Mouse (Mus musculus) limb, embryonic 10.5 days (tissue): ENCODE results near the gene 1700057G04Rik. TPM values are rescaled to one million over a fixed set of nuclear protein-coding genes. Genes with fewer than 3 reads are reported as not detected.

Experiments used
- DNase-seq: peaks from one replicate; pipeline ENCODE4 v3.0.0-alpha.2; 2017; ENCODE audit warnings: low spot score
- H3K27ac ChIP-seq: fragments of 300-500 bp; sonication (generic); 2 replicates; pipeline ENCODE4 v1.5.1; 2016; ENCODE audit warnings: mild to moderate bottlenecking
- H3K27me3 ChIP-seq: fragments of 300-500 bp; sonication (generic); 2 replicates; pipeline ENCODE4 v1.6.1; 2016; ENCODE audit warnings: low read depth, mild to moderate bottlenecking; ENCODE audit not compliant: poor library complexity, severe bottlenecking
- H3K36me3 ChIP-seq: fragments of 300-500 bp; sonication (generic); 2 replicates; pipeline ENCODE4 v1.6.1; 2016; ENCODE audit warnings: mild to moderate bottlenecking, moderate library complexity
- H3K4me1 ChIP-seq: fragments of 300-500 bp; sonication (generic); 2 replicates; pipeline ENCODE4 v1.6.1; 2016
- H3K4me3 ChIP-seq: fragments of 300-500 bp; sonication (generic); 2 replicates; pipeline ENCODE4 v1.5.1; 2016; ENCODE audit warnings: mild to moderate bottlenecking, moderate library complexity
- H3K9me3 ChIP-seq: fragments of 300-500 bp; sonication (generic); replicated peaks from 2 replicates; pipeline ENCODE4 v1.6.1; 2016; ENCODE audit warnings: mild to moderate bottlenecking
- WGBS: fragments of 180-500 bp; shearing (Covaris S2); methylation state at CpG from one replicate; pipeline ENCODE4 v1.1.7; 2016; 5-methylcytosine and 5-hydroxymethylcytosine counted together
- polyA plus RNA-seq: library from polyadenylated mRNA; unstranded; fragments of >200 nt; fragmentation: Nextera tagmentation; extraction: Ambion mirVana; gene quantifications from 2 replicates; pipeline ENCODE4 v1.2.1, GENCODE M21; 2016

The 1700057G04Rik gene
- polyA plus RNA-seq, 1 experiment from 2014 or later: not detected

DNA sequence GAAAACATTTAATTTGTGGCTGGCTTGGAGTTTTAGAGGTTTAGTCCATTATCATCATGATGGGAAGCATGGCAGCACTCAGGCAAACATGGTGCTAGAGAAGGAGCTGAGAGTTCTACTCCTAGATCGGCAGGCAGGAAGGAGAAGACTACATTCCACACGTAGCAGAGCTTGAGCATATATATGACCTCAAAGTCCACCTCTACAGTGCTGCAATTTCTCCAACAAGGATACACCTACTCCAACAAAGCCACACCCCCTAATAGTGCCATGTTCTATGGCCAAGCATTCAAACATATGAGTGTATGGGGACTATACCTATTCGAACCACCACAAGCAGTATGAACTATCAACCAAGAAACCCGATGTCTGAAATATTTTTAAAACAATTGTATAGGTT is 22.2 kb downstream of the 1700057G04Rik start:
- whole genome bisulfite sequencing: 94% methylated on average over 4 of the region's 4 CpGs
- Histone ChIP-seq H3K9me3 (no peaks in the 10 kb centered on the region), H3K4me1 (no peaks in the 10 kb centered on the region)

DNA sequence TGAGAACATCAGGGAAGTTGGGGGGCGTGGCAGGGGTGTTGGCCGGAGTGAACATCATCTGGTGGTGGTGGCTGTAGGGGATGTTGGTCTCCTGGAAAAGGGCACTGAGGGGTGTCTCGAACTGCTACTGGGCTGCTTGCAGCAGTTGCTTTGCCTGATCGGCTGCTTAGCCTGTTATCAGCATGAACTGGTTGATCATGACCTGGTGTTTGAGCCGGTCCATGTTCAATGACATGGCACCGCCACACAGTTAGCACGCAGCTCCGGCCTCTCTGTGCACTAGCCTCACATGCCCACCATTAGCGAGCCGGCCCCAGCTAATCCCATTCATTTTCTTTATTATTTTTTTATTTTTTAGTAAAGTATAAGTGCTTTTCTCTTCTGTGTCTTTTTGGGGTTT is 25.7 kb downstream of the 1700057G04Rik start:
- Histone ChIP-seq H3K27ac (no peak overlapping the region), H3K4me3 (no peak overlapping the region), H3K27me3 (no peaks in the 10 kb centered on the region), H3K4me1 (no peaks in the 10 kb centered on the region), H3K9me3 (no peaks in the 10 kb centered on the region), H3K36me3 (no peaks in the 10 kb centered on the region)
- WGBS: 95% methylated on average over 10 of the region's 10 CpGs
- no peak for DNase-seq

More for the DNA sequence above, 22.2 kb downstream of the 1700057G04Rik start:
- no peak for DNase-seq
- Histone ChIP-seq H3K4me3 (no peak overlapping the region), H3K27me3 (no peaks in the 10 kb centered on the region), H3K27ac (no peak overlapping the region), H3K36me3 (no peaks in the 10 kb centered on the region)

DNA sequence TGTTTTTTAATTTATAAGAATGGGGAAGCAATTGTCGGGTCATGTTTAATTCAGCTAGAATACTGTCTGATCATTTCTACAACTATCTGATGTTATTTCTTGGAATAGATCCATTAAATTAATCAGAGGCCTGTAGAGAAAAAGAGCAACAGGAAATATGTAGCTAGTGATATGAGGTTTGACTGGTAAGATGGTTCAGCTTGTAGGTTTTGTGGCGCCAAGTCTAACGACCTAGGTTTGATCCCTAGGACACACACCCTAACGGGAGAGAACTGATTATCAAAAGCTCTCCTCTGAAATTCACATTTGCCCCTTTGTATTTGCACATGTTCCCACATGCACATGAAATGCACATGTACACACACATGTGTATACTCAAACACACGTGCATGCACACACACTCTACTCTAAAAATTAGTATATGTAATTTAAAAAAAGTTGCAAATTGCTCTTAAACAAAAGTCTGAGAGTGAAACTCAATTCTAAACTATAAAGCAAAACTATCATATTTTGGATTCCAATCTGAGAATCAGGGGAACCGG is 26.2 kb downstream of the 1700057G04Rik start:
- 92% methylated on average over 6 of the region's 6 CpGs for WGBS
- H3K9me3 ChIP-seq: no peaks in the 10 kb centered on the region
- H3K27me3 ChIP-seq: no peaks in the 10 kb centered on the region
- no peaks in the 10 kb centered on the region for H3K4me1 ChIP-seq
- no peak overlapping the region for H3K4me3 ChIP-seq
- H3K27ac ChIP-seq: no peak overlapping the region
- H3K36me3 ChIP-seq: no peaks in the 10 kb centered on the region
- no peak for DNase-seq

- Histone ChIP-seq H3K36me3 (no peaks in the 10 kb centered on the region), H3K27me3 (no peaks in the 10 kb centered on the region), H3K4me3 (no peak overlapping the region), H3K4me1 (no peaks in the 10 kb centered on the region), H3K9me3 (no peaks in the 10 kb centered on the region), H3K27ac (no peak overlapping the region)
- 96% methylated on average over 1 of the region's 1 CpGs for WGBS
- no peak for DNase-seq
Measured at GRCm38 (mm10) chr9:92337063-92337462, 27.9 kb downstream of the 1700057G04Rik start.

- H3K4me1 ChIP-seq: no peaks in the 10 kb centered on the region
- DNase-seq: no peak
- 94% methylated on average over 3 of the region's 3 CpGs for WGBS
- H3K27ac ChIP-seq: no peak overlapping the region
- H3K27me3 ChIP-seq: no peaks in the 10 kb centered on the region
- no peak overlapping the region for H3K4me3 ChIP-seq
- H3K9me3 ChIP-seq: no peaks in the 10 kb centered on the region
- no peaks in the 10 kb centered on the region for H3K36me3 ChIP-seq
Measured at GRCm38 (mm10) chr9:92337661-92338060, 28.5 kb downstream of the 1700057G04Rik start.

GRCm38 (mm10) chr9:92338954-92339353 is 29.8 kb downstream of the 1700057G04Rik start:
- DNase-seq: no peak
- Histone ChIP-seq H3K9me3 (no peaks in the 10 kb centered on the region), H3K4me1 (no peaks in the 10 kb centered on the region), H3K4me3 (no peak overlapping the region), H3K36me3 (no peaks in the 10 kb centered on the region), H3K27me3 (no peaks in the 10 kb centered on the region), H3K27ac (no peak overlapping the region)
- WGBS: 85% methylated on average over 1 of the region's 1 CpGs

DNA sequence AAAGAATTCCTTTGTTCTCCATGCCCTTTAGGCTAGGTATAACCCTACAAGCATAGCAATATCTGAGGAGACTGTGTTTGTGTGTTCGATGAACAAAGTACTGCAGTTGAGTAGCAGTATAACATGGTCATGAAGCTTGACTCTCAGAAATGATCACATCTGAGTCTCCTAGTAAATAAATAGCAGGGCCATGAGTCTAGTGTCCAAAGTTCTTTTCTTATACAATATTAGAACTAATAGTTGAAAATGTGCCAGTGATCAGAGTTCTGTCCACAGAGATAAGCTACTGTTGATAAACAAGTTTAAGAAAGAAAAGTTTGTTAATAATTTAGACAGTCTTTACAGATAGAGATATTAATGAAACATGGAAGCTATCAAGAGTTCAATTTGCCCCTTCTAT is 42.7 kb downstream of the 1700057G04Rik start:
- H3K4me3 ChIP-seq: no peak overlapping the region
- H3K9me3 ChIP-seq: no peaks in the 10 kb centered on the region
- H3K27ac ChIP-seq: no peak overlapping the region
- no peaks in the 10 kb centered on the region for H3K36me3 ChIP-seq
- no peak for DNase-seq
- no peaks in the 10 kb centered on the region for H3K4me1 ChIP-seq
- H3K27me3 ChIP-seq: no peaks in the 10 kb centered on the region
- WGBS: 98% methylated on average over 1 of the region's 1 CpGs

GRCm38 (mm10) chr9:92353306-92353705 is 44.1 kb downstream of the 1700057G04Rik start:
- DNase-seq: no peak
- Histone ChIP-seq H3K27ac (no peak overlapping the region), H3K36me3 (no peaks in the 10 kb centered on the region), H3K4me3 (no peak overlapping the region), H3K4me1 (no peaks in the 10 kb centered on the region), H3K27me3 (no peaks in the 10 kb centered on the region), H3K9me3 (no peaks in the 10 kb centered on the region)
- WGBS: 86% methylated on average over 3 of the region's 3 CpGs

DNA sequence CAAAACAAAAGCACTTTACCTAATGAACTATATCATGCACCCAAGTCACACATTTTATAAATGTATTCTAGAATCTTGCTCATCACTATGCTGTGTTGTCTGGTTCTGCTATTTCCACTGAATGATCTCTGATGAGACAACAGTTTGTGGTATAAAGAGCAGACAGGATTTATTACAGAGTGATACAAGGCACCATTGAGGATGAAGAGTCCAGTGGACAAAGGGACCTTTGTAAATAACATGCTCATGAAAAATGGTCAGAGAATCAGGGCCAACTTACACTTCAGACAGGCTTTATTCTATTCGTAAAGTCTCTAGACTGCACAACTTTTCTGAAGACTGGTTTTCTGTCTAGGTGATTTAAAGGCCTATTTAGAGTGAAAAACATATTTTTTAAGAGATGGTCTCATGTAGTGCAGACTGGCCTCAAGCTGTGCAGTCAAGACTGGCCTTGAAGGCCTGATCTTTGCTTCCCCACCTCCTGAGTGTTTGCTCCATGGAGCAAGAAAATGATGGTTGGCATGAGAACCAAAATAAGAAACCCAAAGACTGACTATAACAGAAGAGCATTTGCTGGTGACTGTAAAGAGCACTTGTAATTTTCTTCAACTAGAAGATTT is 51.6 kb downstream of the 1700057G04Rik start:
- Histone ChIP-seq H3K36me3 (no peaks in the 10 kb centered on the region), H3K27me3 (no peaks in the 10 kb centered on the region), H3K9me3 (no peaks in the 10 kb centered on the region), H3K27ac (no peak overlapping the region), H3K4me3 (no peak overlapping the region), H3K4me1 (no peaks in the 10 kb centered on the region)
- WGBS: 89% methylated on average over 1 of the region's 1 CpGs
- DNase-seq: no peak

GRCm38 (mm10) chr9:92363478-92363877 is 54.3 kb downstream of the 1700057G04Rik start:
- H3K27me3 ChIP-seq: no peaks in the 10 kb centered on the region
- no peaks in the 10 kb centered on the region for H3K9me3 ChIP-seq
- WGBS: 83% methylated on average over 2 of the region's 2 CpGs
- H3K27ac ChIP-seq: no peak overlapping the region
- H3K4me1 ChIP-seq: no peaks in the 10 kb centered on the region
- DNase-seq: no peak
- no peaks in the 10 kb centered on the region for H3K36me3 ChIP-seq
- H3K4me3 ChIP-seq: no peak overlapping the region

DNA sequence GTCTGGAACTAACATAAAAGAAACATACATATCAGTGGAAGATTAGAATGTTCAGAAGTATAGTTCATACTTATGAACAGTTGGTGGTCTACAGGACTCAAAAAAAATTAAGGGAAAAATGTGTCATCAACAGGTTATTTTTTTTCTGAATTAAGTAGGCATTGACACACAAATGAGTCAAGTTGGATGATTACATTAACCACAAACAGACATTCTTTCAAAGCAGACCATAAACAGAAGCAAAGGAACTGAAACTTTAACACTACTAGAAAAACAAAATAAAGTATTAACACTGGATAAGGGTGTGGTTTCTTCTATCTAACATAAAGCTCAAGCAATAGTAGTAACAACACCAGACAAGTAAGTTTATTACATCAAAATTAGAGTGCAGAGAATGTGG is 59.7 kb downstream of the 1700057G04Rik start:
- no peak for DNase-seq
- H3K27ac ChIP-seq: no peak overlapping the region
- no peaks in the 10 kb centered on the region for H3K27me3 ChIP-seq
- H3K4me3 ChIP-seq: no peak overlapping the region
- H3K9me3 ChIP-seq: no peaks in the 10 kb centered on the region
- H3K4me1 ChIP-seq: peaks cover 9% of the 10 kb centered on the region; the same call in 1 of the 2 replicates
- H3K36me3 ChIP-seq: no peaks in the 10 kb centered on the region

GRCm38 (mm10) chr9:92373896-92374295 is 64.7 kb downstream of the 1700057G04Rik start:
- H3K36me3 ChIP-seq: no peaks in the 10 kb centered on the region
- H3K9me3 ChIP-seq: no peaks in the 10 kb centered on the region
- WGBS: 30% methylated on average over 4 of the region's 4 CpGs
- H3K27me3 ChIP-seq: no peaks in the 10 kb centered on the region
- H3K4me3 ChIP-seq: no peak overlapping the region
- no peak for DNase-seq
- H3K27ac ChIP-seq: no peak overlapping the region
- H3K4me1 ChIP-seq: peaks cover 35% of the 10 kb centered on the region

- no peak for DNase-seq
- no peaks in the 10 kb centered on the region for H3K36me3 ChIP-seq
Measured at GRCm38 (mm10) chr9:92374705-92375199, 65.6 kb downstream of the 1700057G04Rik start.

DNA sequence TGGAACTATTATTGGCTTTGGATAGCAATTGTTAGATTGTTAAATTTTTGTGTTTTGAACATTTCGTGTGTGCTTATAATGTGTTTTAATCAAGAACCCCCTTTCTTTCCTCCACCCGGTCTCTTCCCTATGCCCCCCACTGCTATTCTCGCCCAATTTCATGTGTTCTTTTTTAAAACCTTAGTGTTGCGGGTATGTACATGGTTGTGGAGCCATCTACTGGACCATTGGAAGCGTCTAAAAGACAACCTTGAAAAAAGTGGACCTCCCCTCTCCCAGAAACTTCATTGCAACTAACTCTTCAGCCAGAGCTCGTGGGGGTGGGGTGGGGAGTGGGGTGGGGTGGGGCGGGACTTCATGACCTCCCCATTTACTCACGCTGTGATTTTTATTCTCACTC is 66.2 kb downstream of the 1700057G04Rik start:
- WGBS: 66% methylated on average over 8 of the region's 8 CpGs
- DNase-seq: no peak
- H3K27me3 ChIP-seq: no peaks in the 10 kb centered on the region

More at GRCm38 (mm10) chr9:92374705-92375199, 65.6 kb downstream of the 1700057G04Rik start:
- H3K4me3 ChIP-seq: no peak overlapping the region
- H3K9me3 ChIP-seq: no peaks in the 10 kb centered on the region
- no peak overlapping the region for H3K27ac ChIP-seq
- 35% methylated on average over 7 of the region's 7 CpGs for WGBS
- peaks cover 35% of the 10 kb centered on the region for H3K4me1 ChIP-seq
- no peaks in the 10 kb centered on the region for H3K27me3 ChIP-seq

More for the DNA sequence above, 66.2 kb downstream of the 1700057G04Rik start:
- peaks cover 35% of the 10 kb centered on the region for H3K4me1 ChIP-seq
- H3K9me3 ChIP-seq: no peaks in the 10 kb centered on the region
- no peak overlapping the region for H3K4me3 ChIP-seq
- H3K27ac ChIP-seq: no peak overlapping the region
- no peaks in the 10 kb centered on the region for H3K36me3 ChIP-seq
